Mouse (Mus musculus): ENCODE measurements around the gene Orm1. TPM values are rescaled to one million over a fixed set of nuclear protein-coding genes. Genes with fewer than 3 reads are reported as not detected.

Gene Orm1
- total RNA-seq, 4 experiments from 2014 or later: 0.75 TPM; not detected in 3

Other genes with a start within 250 kb of the Orm1 start
- not detected for gene Ambp, start 189.8 kb upstream of the Orm1 start, total RNA-seq (2022)
- gene Kif12, start 172.4 kb upstream of the Orm1 start, total RNA-seq (2022): not detected
- 1 to 10 TPM; 1.1 to 1.5 (median 1.4) TPM for gene Col27a1, start 130.6 kb upstream of the Orm1 start, total RNA-seq (2022)
- 1 to 10 TPM in 2 of 4 experiments, under 1 TPM in 2; 0.60 to 4.5 (median 1.7) TPM for gene Orm3, start 11.6 kb downstream of the Orm1 start, total RNA-seq (2022)
- gene Orm2, start 17.9 kb downstream of the Orm1 start, total RNA-seq (2022): under 1 TPM in 2 of 4 experiments, not detected in 2; 0.34 to 0.37 TPM
- 1 to 10 TPM; 3.1 to 4.4 (median 3.5) TPM for gene Akna, start 58.8 kb downstream of the Orm1 start, total RNA-seq (2022)
- gene Whrn, start 151.4 kb downstream of the Orm1 start, total RNA-seq (2022): 10 to 100 TPM; 18.5 to 38.1 (median 20.6) TPM
- gene Atp6v1g1, start 200.2 kb downstream of the Orm1 start, total RNA-seq (2022): 100 to 1,000 TPM; 146 to 168 (median 149) TPM
- 10 to 100 TPM in 3 of 4 experiments, 1 to 10 TPM in 1; 8.0 to 16.2 (median 12.7) TPM for gene Tmem268, start 214.2 kb downstream of the Orm1 start, total RNA-seq (2022)